Mouse (Mus musculus) testis, postnatal 10 days (tissue): ENCODE measurements around the gene Wdr89.
"Not testable (repeated sequence)": the region's sequence is repeated elsewhere in the genome, so short reads cannot be mapped to it uniquely, and the experiment has no call there.

Experiments used
- DNase-seq: peaks from one replicate; pipeline ENCODE4 v3.0.0; 2021; ENCODE audit warnings: low spot score

Gene Wdr89

DNA sequence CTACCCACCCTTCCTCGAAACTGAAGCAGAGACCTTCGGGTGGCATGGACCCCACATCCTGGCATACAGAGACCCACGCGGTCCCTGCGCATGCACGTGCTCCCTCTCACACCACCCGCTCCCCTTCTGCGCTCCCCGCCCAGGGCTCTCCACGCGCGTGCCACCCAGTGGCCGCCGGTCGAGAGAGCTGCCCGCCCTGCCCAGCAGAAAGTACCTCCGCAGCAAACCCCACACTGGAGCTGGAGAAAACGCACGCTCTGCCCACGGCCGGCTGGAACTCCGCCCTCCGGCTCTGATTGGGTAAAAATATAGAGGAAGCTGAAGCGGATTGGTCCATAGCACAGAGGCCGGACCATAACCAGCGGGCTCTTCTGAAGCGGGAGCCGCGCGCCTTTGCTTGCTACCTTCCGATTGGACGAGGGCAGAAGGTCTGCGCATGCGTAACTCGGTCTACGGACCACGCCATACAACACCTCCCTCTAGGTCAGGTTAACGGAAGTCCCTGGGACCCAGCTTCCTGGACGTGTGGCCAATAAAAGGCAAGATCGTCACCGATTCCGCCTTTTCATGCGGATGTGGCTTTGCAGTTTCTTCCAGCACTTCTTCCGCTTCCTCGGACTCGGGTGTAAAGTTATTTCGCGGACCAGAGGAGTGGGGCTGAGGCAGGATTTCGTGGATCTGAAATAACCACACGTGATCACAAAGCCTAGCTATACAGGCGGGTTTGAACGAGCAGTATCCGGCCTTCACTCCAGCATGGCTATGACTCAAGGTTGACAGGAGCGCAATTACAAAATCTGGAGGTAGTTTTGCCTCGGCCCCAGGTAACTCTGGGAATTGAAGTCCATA, at the start of gene Wdr89:
Gene Wdr89 (minus strand): TSS at position 280 of the 849 bp plus-strand sequence.
- DNase-seq = peak; percentile 98

DNA sequence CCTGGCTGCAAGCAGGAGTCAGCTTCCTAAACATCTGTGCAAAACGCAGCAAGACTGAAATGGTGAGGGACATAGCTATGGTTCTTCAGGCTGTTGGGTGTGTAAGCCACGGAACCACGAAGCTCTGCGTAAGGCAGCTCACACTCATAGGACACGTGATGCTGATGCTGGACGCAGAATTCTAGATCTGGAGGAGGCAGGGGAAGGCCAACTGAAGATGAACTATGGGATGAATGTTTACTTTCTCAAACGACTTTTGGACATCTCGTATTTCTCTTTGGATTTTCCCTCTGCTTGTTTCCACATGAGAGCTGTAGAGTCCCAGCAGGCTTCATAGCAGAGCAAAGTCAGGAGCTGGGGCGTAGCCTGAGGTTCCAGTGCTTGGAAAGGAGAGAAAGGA, 44.3 kb upstream of the Wdr89 start:
- no peak for DNase-seq

DNA sequence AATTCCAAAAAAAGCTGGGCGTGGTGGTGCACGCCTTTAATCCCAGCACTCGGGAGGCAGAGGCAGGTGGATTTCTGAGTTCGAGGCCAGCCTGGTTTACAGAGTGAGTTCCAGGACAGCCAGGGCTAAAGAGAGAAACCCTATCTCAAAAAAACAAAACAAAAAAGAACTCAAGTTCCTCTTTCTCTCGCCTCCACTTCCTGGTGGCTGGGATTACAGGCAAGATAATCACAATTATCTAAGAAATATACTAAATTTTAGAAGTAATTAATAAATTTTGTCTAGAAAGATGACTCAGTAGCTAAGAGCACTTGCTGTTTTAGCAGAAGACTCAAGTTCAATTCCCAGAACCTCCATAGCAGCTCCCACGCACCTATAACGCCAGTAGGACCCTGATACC, 43.6 kb upstream of the Wdr89 start:
- DNase-seq = not testable (repeated sequence)

- DNase-seq = no peak
Observed at GRCm38 (mm10) chr12:75710596-75711376, 41.4 kb upstream of the Wdr89 start.

DNA sequence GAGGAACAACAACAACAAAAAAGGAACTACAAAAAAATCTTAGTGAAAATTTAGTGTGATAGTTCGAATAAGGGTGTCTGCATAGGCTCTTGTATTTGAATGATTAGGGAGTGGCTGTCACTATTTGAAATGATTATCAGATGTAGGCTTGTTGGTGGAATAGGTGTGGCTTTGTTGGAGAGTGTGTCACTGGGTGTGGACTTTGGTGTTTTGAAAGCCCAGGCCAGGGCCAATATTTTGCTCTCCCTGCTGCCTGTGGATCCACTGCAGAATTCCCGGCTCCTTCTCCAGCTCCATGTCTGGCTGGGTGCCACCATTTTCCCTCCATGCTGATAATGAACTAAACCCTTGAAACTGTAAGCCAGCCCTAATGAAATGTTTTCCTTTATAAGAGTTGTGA, 40.2 kb upstream of the Wdr89 start:
- DNase-seq = no peak

DNA sequence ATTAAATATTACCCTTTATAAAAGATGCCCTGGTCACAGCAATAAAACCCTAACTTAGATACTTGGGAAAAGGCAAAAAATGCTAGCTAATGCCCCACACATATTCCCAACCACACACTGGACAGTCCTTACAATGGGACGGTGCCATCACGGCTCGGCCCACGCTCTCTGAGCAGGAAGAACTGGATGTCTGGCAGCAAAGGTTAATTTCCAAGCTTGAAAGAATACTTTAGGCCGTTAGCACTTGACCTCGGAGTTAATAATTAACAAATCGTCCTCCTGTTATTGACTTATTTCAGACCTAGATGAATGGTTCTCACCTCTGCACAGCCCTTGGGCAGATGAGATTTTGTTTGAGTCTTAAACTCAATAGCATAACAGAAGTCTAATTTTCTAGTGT, 37.3 kb upstream of the Wdr89 start:
- DNase-seq = no peak

DNA sequence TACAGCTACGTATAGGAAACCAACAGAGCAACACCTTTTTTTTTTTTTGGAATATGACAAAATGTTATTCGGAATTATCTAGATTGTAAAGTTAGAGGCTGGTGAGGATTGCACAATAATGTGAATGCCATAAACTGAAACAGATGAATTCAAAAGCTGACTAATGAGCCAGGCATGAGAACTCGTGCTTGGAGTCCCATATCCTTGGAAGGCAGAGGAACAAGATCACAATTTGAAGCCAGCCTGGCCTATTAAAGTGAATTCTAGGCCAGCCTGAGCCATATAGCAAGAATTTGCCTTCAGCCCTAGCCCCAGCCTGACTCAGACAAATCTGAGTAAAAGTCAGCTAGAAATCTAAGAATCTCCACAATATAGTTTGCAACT, 33.4 kb upstream of the Wdr89 start:
- no peak for DNase-seq

- peak; percentile 62 for DNase-seq
Observed at GRCm38 (mm10) chr12:75702084-75702738, 32.9 kb upstream of the Wdr89 start.

GRCm38 (mm10) chr12:75701173-75702083, 32.1 kb upstream of the Wdr89 start:
- DNase-seq = peak; percentile 90

DNA sequence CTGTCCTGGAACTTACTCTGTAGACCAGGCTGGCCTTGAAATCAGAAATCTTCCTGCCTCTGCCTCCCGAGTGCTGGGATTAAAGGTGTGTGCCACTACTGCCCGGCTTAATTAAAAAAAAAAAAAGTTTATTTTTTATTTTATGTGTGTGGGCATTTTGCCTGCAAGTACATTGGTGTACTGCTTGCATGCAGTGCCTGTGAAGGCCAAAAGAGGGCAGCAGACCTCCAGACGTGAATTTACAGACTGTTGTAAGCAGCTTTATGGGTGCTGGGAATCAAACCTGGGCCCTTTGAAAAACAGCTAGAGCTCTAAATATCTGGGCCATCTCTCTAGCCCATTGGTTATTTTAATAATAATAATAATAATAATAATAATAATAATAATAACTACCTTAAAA, 29.4 kb upstream of the Wdr89 start:
- DNase-seq = no peak

GRCm38 (mm10) chr12:75695845-75696244, 26.5 kb upstream of the Wdr89 start:
- not testable (repeated sequence) for DNase-seq

GRCm38 (mm10) chr12:75689003-75689402, 19.7 kb upstream of the Wdr89 start:
- DNase-seq = no peak

GRCm38 (mm10) chr12:75687314-75687713, 18.0 kb upstream of the Wdr89 start:
- DNase-seq = no peak

- not testable (repeated sequence) for DNase-seq
Observed at GRCm38 (mm10) chr12:75684026-75684425, 14.7 kb upstream of the Wdr89 start.

DNA sequence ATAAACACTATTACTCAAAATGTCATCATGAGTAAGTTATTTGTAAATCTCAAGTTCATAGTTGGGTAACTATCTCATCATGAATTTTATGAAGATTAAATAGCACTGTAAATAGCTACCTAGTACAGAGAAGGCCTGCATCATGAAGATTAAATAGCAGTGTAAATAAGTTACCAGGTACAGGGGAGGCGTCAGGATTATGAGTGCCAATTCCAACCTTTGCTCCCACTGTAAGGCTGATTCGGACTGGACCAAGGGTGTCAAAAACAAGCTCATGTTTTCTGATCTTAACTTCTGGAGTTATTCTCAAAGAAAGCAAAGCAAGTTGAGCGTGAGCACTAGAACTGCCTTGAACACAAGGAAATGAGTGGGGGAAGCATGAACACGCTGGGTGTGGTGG, 14.3 kb upstream of the Wdr89 start:
- DNase-seq = no peak

GRCm38 (mm10) chr12:75682842-75683241, 13.5 kb upstream of the Wdr89 start:
- DNase-seq = no peak

DNA sequence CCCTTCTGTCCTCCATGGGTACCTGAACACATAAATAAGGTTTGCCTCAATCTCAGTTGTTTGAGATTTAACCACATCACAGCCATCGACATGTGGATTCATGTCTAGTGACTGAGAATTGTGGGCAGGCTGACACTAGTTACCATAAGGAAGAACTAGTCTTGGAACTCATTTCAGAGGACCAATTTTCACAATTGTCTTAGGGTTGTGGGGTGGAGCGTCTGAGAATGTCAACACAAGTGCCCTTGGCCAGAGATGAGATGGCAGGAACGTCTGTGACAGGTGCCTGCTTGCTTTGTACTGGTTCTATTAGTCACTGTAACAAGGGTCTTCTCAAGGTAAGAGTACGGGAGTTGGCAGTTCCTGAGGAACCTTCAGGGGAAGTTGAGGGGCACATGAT, 11.8 kb upstream of the Wdr89 start:
- DNase-seq = no peak

- DNase-seq = no peak
Observed at GRCm38 (mm10) chr12:75678393-75678792, 9.1 kb upstream of the Wdr89 start.

GRCm38 (mm10) chr12:75672630-75673029, 3.3 kb upstream of the Wdr89 start:
- no peak for DNase-seq

- DNase-seq = peak; percentile 48
Observed at GRCm38 (mm10) chr12:75671759-75672315, 2.5 kb upstream of the Wdr89 start.

DNA sequence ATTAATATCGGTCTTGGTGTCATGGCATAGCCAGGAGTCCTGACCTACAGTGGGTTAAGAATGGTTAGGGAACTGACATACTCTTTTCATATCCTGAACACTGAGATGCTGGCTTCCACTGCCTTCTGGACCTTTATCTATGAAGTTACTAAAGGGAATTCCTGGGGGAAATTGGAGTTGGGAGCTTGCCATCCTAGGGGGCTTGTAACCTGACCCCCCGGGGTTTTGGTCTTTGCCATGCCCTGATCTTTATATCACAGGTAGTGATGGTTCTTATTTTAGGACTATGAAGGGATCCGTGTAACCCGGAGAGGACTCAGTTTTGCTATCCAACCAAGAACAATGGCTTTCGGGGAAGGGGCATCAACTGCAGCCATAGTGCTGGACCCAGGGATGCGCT, 1.3 kb upstream of the Wdr89 start:
- DNase-seq = no peak
